Mouse (Mus musculus) neural tube, embryonic 14.5 days (tissue): ENCODE measurements around the gene Psmc3. TPM values are rescaled to one million over a fixed set of nuclear protein-coding genes. Genes with fewer than 3 reads are reported as not detected.

Source experiments
- ATAC-seq: fragments of 200-750 bp; cut with Nextera tagmentation; 2 replicates; pipeline ENCODE4 v1.8.0; 2017; ENCODE audit warnings: low read depth, mild to moderate bottlenecking, moderate TSS enrichment, moderate library complexity
- H3K27ac ChIP-seq: fragments of 300-500 bp; sonication (generic); 2 replicates; pipeline ENCODE4 v1.5.1; 2014; ENCODE audit warnings: low read depth, mild to moderate bottlenecking, control low read depth, low read length, moderate library complexity, mixed read lengths
- H3K27me3 ChIP-seq: fragments of 300-500 bp; sonication (generic); 2 replicates; pipeline ENCODE4 v1.6.1; 2014; ENCODE audit warnings: low read length; ENCODE audit not compliant: control insufficient read depth, insufficient read depth
- H3K36me3 ChIP-seq: fragments of 300-500 bp; sonication (generic); 2 replicates; pipeline ENCODE4 v1.6.1; 2014; ENCODE audit warnings: low read length, mixed read lengths; ENCODE audit not compliant: control insufficient read depth, insufficient read depth
- H3K4me1 ChIP-seq: fragments of 300-500 bp; sonication (generic); 2 replicates; pipeline ENCODE4 v1.6.1; 2014; ENCODE audit warnings: low read length; ENCODE audit not compliant: control insufficient read depth, insufficient read depth
- H3K4me2 ChIP-seq: fragments of 300-500 bp; sonication (generic); 2 replicates; pipeline ENCODE4 v1.6.1; 2014; ENCODE audit warnings: mild to moderate bottlenecking, low read depth, low read length, control low read depth
- H3K4me3 ChIP-seq: fragments of 300-500 bp; sonication (generic); 2 replicates; pipeline ENCODE4 v1.5.1; 2014; ENCODE audit warnings: low read depth, low read length, control low read depth, mixed read lengths
- H3K9ac ChIP-seq: fragments of 300-500 bp; sonication (generic); replicated peaks from 2 replicates; pipeline ENCODE4 v1.6.1; 2014; ENCODE audit warnings: low read depth, mild to moderate bottlenecking, control low read depth, low read length, mixed read lengths
- H3K9me3 ChIP-seq: fragments of 300-500 bp; sonication (generic); 2 replicates; pipeline ENCODE4 v1.6.1; 2016; ENCODE audit warnings: low read length; ENCODE audit not compliant: control insufficient read depth
- WGBS: fragments of 180-500 bp; shearing (Covaris S2); extraction: QIAGEN DNeasy Blood & Tissue Kit; methylation state at CpG from one replicate; pipeline ENCODE4 v1.1.7; 2014; 5-methylcytosine and 5-hydroxymethylcytosine counted together
- polyA plus RNA-seq: library from polyadenylated mRNA; unstranded; fragments of >200 nt; fragmentation: Nextera tagmentation; extraction: Ambion mirVana; gene quantifications from 2 replicates; pipeline ENCODE4 v1.2.1, GENCODE M21; 2014

The Psmc3 gene
- polyA plus RNA-seq, 1 experiment from 2014 or later = 251 TPM

DNA sequence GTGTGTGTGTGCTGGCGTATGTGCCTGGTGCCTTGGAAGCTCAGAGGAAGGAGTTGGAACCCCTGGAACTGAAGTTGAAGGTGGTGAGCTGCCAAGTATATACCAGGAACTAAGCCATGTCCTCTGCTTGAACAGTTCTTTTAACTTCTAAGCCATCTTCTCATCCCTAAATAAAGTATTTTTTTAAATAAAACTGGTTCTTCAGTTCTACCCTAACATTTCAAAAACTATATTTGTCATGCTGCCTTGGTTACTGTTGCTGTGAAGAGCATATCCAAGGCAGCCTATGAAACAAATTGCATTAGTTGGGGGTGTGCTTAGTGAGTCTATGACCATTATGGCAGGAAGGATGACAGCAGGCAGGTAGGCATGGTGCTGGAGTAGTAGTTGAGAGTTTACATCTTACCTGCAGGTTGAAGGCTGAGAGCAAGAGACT lies 28.7 kb upstream of the Psmc3 start:
- H3K9ac ChIP-seq = no peak overlapping the region

DNA sequence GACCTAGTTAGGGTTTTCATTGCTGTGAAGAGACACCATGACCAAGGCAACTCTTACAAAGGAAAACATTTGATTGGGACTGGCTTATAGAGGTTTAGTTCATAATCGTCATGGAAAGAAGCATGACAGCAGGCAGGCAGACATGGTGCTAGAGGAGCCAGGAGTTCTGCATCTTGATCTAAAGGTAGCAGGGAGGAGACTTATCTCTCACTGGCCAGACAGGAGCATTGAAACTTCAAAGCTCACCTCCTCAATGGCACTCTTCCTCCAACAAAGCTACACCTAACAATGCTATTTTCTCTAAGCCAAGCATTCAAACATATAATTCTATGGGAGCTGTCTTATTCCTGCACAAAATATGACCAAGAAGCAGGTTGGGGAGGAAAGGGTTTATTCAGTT lies 27.3 kb upstream of the Psmc3 start:
- H3K4me2 ChIP-seq = no peak overlapping the region
- no peaks in the 10 kb centered on the region for H3K27me3 ChIP-seq
- no peaks in the 10 kb centered on the region for H3K36me3 ChIP-seq
- whole genome bisulfite sequencing = 74% methylated on average over 1 of the region's 1 CpGs
- no peaks in the 10 kb centered on the region for H3K9me3 ChIP-seq
- H3K4me1 ChIP-seq = no peaks in the 10 kb centered on the region
- H3K4me3 ChIP-seq = no peak overlapping the region
- no peak for ATAC-seq
- H3K9ac ChIP-seq = no peak overlapping the region
- no peak overlapping the region for H3K27ac ChIP-seq

More for the DNA sequence above, 28.7 kb upstream of the Psmc3 start:
- no peak overlapping the region for H3K4me2 ChIP-seq
- no peak overlapping the region for H3K4me3 ChIP-seq
- H3K9me3 ChIP-seq = no peaks in the 10 kb centered on the region
- H3K27me3 ChIP-seq = no peaks in the 10 kb centered on the region
- H3K4me1 ChIP-seq = no peaks in the 10 kb centered on the region
- no peak overlapping the region for H3K27ac ChIP-seq
- H3K36me3 ChIP-seq = no peaks in the 10 kb centered on the region; the same call in 1 of the 2 replicates
- no peak for ATAC-seq
- 92% methylated on average over 1 of the region's 1 CpGs for WGBS

DNA sequence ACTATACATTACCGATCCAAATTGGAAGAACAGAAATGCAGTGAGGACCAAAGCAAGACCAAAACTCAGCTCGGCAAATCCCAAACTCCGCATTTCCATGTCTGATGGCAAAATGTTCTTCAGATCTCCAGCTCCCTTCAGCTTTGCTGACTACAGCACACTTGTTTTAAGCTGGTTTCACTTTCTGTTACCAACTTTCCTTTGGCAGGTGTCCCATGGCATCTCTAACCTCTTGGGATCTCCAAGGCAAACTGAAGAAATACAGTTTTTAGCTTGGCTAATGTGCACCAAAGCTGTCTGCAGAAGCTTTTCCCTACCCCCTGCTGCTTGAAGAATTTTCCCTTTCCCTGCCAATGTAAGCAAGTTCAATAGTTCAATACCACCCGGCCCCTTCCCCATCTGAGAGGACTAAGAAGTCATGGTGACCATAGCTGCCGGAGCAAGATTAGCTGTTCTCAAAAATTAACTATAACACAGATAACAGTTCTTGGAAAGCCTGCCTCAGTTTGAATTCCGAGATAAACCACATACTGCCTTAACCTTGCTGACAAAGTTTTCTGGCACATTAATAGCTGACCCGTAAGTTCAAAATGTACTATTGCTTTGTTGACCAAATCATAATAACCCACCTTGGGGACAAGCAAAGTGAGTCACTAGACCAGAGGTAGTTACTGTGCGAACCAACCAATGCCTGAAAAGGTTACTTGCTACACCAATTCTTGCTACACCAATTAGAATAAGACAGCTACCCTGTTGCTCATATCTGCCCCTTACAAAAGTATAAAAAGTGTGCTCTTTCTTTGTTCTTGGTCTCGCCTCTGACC lies 26.2 kb upstream of the Psmc3 start:
- Histone ChIP-seq H3K27ac (no peak overlapping the region), H3K36me3 (no peaks in the 10 kb centered on the region), H3K4me3 (no peak overlapping the region), H3K27me3 (no peaks in the 10 kb centered on the region), H3K9me3 (no peaks in the 10 kb centered on the region), H3K9ac (no peak overlapping the region), H3K4me1 (no peaks in the 10 kb centered on the region), H3K4me2 (no peak overlapping the region)
- no peak for ATAC-seq
- WGBS = 75% methylated on average over 9 of the region's 9 CpGs

DNA sequence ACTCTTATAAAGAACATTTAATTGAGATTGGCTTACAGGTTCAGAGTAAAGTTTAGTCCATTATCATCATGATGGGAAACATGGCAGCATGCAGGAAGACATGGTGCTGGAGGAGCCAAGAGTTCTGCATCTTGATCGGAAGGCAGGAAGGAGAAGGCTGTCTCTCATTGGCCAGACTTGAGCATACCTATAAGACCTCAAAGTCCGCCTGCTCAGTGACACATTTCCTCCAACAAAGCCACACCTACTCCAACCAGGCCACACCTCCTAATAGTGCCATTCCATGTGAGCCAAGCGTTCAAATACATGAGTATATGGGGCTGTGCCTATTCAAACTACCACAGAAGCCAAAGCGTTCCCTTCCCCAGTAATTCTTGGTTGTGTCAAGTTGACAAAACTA lies 22.6 kb upstream of the Psmc3 start:
- WGBS = 88% methylated on average over 4 of the region's 4 CpGs
- no peak overlapping the region for H3K4me3 ChIP-seq
- H3K9ac ChIP-seq = no peak overlapping the region
- H3K4me2 ChIP-seq = no peak overlapping the region
- H3K36me3 ChIP-seq = no peaks in the 10 kb centered on the region
- H3K27me3 ChIP-seq = no peaks in the 10 kb centered on the region
- no peaks in the 10 kb centered on the region for H3K4me1 ChIP-seq
- no peak for ATAC-seq
- H3K27ac ChIP-seq = no peak overlapping the region
- no peaks in the 10 kb centered on the region for H3K9me3 ChIP-seq

DNA sequence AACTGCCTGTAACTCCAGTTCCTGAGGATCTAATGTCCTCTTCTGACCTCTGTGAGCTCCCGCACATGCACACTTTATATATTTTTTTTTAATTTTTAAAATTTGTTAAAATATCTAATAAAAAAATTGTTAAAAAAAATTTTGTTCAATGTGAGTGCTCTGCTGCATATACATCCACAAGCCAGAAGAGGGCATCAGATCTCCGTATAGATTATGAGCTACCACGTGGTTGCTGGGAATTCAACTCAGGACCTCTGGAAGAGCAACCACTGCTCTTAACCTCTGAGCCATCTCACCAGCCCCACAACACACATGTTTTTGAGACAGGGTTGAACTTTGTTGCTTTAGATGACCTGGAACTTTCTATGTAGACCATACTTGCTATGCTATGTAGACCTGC lies 20.8 kb upstream of the Psmc3 start:
- Histone ChIP-seq H3K4me3 (no peak overlapping the region), H3K9ac (no peak overlapping the region), H3K4me1 (no peaks in the 10 kb centered on the region), H3K27me3 (no peaks in the 10 kb centered on the region), H3K4me2 (no peak overlapping the region), H3K27ac (no peak overlapping the region), H3K36me3 (no peaks in the 10 kb centered on the region), H3K9me3 (no peaks in the 10 kb centered on the region)
- 16% methylated on average over 3 of the region's 3 CpGs for WGBS
- no peak for ATAC-seq

DNA sequence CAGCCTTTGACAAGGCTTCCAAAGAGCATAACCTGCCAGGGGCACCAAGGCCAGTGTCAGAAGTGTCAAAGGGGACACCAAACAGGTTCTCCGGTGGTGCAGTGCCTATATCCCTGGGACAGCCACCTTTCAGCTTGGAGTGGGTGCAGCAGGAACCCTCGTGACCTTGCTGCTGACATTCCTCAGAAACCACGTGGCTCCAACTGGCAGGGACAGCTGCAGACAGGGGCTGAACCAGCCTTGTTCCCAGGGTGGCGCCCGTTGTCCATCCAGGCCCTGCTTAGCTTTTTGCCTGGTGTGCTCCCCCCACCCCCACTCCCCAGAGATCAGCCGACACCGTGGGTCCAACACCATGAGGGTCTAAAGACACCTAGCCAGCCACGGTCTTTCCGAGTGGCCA lies 18.4 kb upstream of the Psmc3 start, which contains the start of gene Rapsn:
Gene Rapsn, plus strand, starts transcription at position 236 of the 400 bp plus-strand sequence.
- H3K4me2 ChIP-seq = no peak within 1 kb of the TSS
- no peak within 1 kb of the TSS for H3K4me3 ChIP-seq
- no peak within 1 kb of the TSS for H3K9ac ChIP-seq
- no peak within 1 kb of the TSS for H3K27ac ChIP-seq
- H3K27me3 ChIP-seq = no peaks in the 10 kb centered on the region
- ATAC-seq = no peak
- 72% methylated on average over 9 of the region's 9 CpGs for WGBS
- H3K36me3 ChIP-seq = no peaks in the 10 kb centered on the region
- no peaks in the 10 kb centered on the region for H3K9me3 ChIP-seq
- no peaks in the 10 kb centered on the region for H3K4me1 ChIP-seq

DNA sequence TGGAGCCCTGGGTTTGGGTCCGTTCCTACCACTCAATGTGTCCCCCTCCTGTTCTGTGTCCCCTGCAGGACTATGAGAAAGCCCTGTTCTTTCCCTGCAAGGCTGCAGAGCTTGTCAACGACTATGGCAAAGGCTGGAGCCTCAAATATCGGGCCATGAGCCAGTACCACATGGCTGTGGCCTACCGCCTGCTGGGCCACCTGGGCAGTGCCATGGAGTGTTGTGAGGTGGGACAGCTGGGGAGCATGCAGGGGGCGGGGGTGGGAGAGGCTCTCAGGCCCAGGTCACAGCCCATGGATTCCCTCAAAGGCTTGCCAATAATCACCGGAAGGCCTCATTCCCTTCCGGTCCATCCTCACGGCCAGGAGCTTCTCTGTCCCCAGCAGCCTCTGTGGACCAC lies 12.0 kb upstream of the Psmc3 start:
- Histone ChIP-seq H3K4me2 (no peak overlapping the region), H3K36me3 (no peaks in the 10 kb centered on the region), H3K4me1 (no peaks in the 10 kb centered on the region), H3K9me3 (no peaks in the 10 kb centered on the region), H3K9ac (no peak overlapping the region), H3K4me3 (no peak overlapping the region), H3K27ac (no peak overlapping the region), H3K27me3 (no peaks in the 10 kb centered on the region)
- WGBS = 78% methylated on average over 8 of the region's 8 CpGs
- no peak for ATAC-seq

DNA sequence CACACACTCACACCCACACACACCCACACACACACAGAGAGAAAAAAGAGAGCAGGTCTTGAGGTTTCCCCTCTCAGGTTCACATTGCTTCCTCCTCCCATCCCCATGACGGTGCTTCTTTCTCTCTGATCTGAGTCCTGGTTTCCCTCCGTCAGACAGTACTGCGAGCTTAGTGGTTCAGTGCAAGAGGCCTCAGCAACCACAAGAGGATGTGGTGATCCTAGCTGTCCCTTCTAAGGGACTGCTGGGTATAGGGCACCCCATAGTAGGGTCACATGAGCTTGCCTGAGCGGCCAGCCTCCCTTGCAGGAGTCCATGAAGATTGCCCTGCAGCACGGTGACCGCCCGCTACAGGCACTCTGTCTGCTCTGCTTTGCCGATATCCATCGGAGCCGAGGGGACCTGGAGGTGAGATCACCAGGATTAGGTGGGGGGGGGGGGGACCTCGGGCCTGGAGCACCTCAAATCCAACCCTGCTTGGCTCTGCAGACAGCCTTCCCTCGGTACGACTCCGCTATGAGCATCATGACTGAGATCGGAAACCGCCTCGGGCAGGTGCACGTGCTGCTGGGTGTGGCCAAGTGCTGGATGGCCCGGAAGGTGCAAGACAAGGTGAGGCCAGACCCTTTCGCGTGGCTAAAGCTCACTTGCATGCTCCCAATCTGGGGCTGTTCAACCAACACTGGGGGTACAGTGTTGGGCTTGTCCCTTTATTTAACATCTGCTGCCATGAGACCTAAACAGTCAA lies 11.0 kb upstream of the Psmc3 start:
- 74% methylated on average over 20 of the region's 21 CpGs for WGBS
- Histone ChIP-seq H3K9me3 (no peaks in the 10 kb centered on the region), H3K4me3 (no peak overlapping the region), H3K4me1 (no peaks in the 10 kb centered on the region), H3K4me2 (no peak overlapping the region), H3K27me3 (no peaks in the 10 kb centered on the region), H3K27ac (no peak overlapping the region), H3K9ac (no peak overlapping the region), H3K36me3 (no peaks in the 10 kb centered on the region)
- no peak for ATAC-seq

DNA sequence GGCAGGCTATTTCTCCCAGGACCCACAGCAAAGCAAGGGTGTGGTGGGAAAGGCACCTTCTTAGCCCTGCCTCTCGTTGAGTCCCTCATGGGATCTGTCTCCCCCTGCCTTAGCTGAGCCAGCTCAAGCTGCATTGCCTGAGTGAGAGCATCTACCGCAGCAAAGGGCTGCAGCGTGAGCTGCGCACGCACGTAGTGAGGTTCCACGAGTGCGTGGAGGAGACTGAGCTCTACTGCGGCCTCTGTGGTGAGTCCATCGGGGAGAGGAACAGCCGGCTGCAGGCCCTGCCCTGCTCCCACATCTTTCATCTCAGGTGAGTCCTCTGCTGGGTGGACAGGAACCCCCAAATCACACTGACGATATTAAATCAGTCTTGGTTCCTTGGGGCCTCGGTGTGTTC lies 9.1 kb upstream of the Psmc3 start:
- H3K27ac ChIP-seq = no peak overlapping the region
- 84% methylated on average over 13 of the region's 13 CpGs for WGBS

More for the DNA sequence above, 9.1 kb upstream of the Psmc3 start:
- Histone ChIP-seq H3K27me3 (no peaks in the 10 kb centered on the region), H3K36me3 (no peaks in the 10 kb centered on the region), H3K4me3 (no peak overlapping the region), H3K4me1 (no peaks in the 10 kb centered on the region), H3K9me3 (no peaks in the 10 kb centered on the region), H3K4me2 (no peak overlapping the region), H3K9ac (no peak overlapping the region)
- ATAC-seq = no peak
